Comparison of ENCODE assay signal across 7 mouse cellular contexts in genomic region chr4:120104599-120104998, GRCm38 (mm10). TPM values are rescaled to one million over a fixed set of nuclear protein-coding genes. Genes with fewer than 3 reads are reported as not detected.
DNase-seq lines count a peak whose midpoint lies in the region; ATAC-seq and TF ChIP-seq lines count a peak whose summit lies in the region.

No protein-coding gene starts in this region.

- H3K4me1 ChIP-seq in bone marrow macrophage, adult 2 months (ENCODE audit: control insufficient read depth, insufficient read depth, low read length) = peaks cover 8% of the 10 kb centered on the region
- no peaks in the 10 kb centered on the region for H3K4me1 ChIP-seq in forebrain, embryonic 14.5 days (ENCODE audit: control insufficient read depth, insufficient read depth, low read length)

- H3ac ChIP-seq in C2C12 (ENCODE audit: control insufficient read depth, insufficient read length, low read depth) = no peak overlapping the region

- H3K4me3 ChIP-seq in C2C12 (ENCODE audit: insufficient read depth, poor library complexity, severe bottlenecking) = no peak overlapping the region
- H3K4me3 ChIP-seq in bone marrow macrophage, adult 2 months (ENCODE audit: insufficient read depth, low read length) = no peak overlapping the region
- no peak overlapping the region for H3K4me3 ChIP-seq in forebrain, embryonic 14.5 days (ENCODE audit: low read depth, low read length)

- no peak overlapping the region for H3K4me2 ChIP-seq in forebrain, embryonic 14.5 days (ENCODE audit: low read length)

- TF ChIP-seq CTCF in C2C12 (IDR thresholded peaks at IDR 0.05; ENCODE audit: control insufficient read depth, insufficient read depth, insufficient read length) = peak; percentile 86
- TF ChIP-seq CTCF in bone marrow macrophage, adult 2 months (IDR thresholded peaks at IDR 0.05; ENCODE audit: low read depth, low read length) = peak; percentile 73

- H3K27me3 ChIP-seq in C2C12 (ENCODE audit: control insufficient read depth, insufficient read depth, insufficient read length) = no peaks in the 10 kb centered on the region
- H3K27me3 ChIP-seq in forebrain, embryonic 14.5 days (replicated peaks; ENCODE audit: control insufficient read depth, insufficient read depth, low read length) = no peaks in the 10 kb centered on the region

- ATAC-seq in forebrain, embryonic 14.5 days = no peak

- peak; percentile 58 for DNase-seq in 3T3-L1 (ENCODE audit: low read depth, low spot score)
- DNase-seq in forebrain, embryonic 14.5 days (ENCODE audit: low spot score) = peak; percentile 57
- peak; percentile 64 to 74 for DNase-seq in kidney, postnatal 25 days
- peak; percentile 59 for DNase-seq in lung, postnatal 25 days (ENCODE audit: low spot score)
- peak; percentile 44 to 74 for DNase-seq in spleen, adult 18-20 months

- no peak overlapping the region for H3K27ac ChIP-seq in bone marrow macrophage, adult 2 months (ENCODE audit: insufficient read depth, low read depth, low read length)
- H3K27ac ChIP-seq in forebrain, embryonic 14.5 days (ENCODE audit: low read depth, low read length) = no peak overlapping the region

- H3K79me2 ChIP-seq in C2C12 (ENCODE audit: control insufficient read depth, insufficient read depth) = no peaks in the 10 kb centered on the region

- H3K36me3 ChIP-seq in C2C12 (ENCODE audit: control insufficient read depth, insufficient read depth) = no peaks in the 10 kb centered on the region
- H3K36me3 ChIP-seq in forebrain, embryonic 14.5 days (ENCODE audit: control insufficient read depth, insufficient read depth, low read length) = no peaks in the 10 kb centered on the region

- no peaks in the 10 kb centered on the region for H3K9me3 ChIP-seq in forebrain, embryonic 14.5 days (replicated peaks; ENCODE audit: control insufficient read depth, low read length)

- TF ChIP-seq POLR2A in bone marrow macrophage, adult 2 months (IDR thresholded peaks at IDR 0.05; ENCODE audit: borderline replicate concordance, low read depth, low read length) = no peak

- no peaks in the 10 kb centered on the region for H3K79me3 ChIP-seq in C2C12 (ENCODE audit: low read depth)

- H3K9ac ChIP-seq in forebrain, embryonic 14.5 days (ENCODE audit: low read length) = no peak overlapping the region

- 47% methylated on average over 5 of the region's 5 CpGs for WGBS in forebrain, embryonic 14.5 days

TF ChIP-seq in C2C12, 6 proteins besides CTCF, POLR2A, EP300 and RAD21:
- TF ChIP-seq MYOD1 (IDR thresholded peaks at IDR 0.05; ENCODE audit: control insufficient read depth, insufficient read length, low read depth) (no peak), FOSL1 (IDR thresholded peaks at IDR 0.05; ENCODE audit: insufficient read depth, low read length, poor library complexity, severe bottlenecking) (no peak), USF1 (IDR thresholded peaks at IDR 0.05; ENCODE audit: low read depth) (no peak), MYOG (IDR thresholded peaks at IDR 0.05; ENCODE audit: control insufficient read depth, extremely low read depth, insufficient read length) (no peak), MAX (IDR thresholded peaks at IDR 0.05) (no peak), CEBPB (IDR thresholded peaks at IDR 0.05; ENCODE audit: low read depth) (no peak)

RNA-seq across cellular contexts. Expression of gene AL607142.1, which starts 39.8 kb away (rescaled TPM):
- polyA plus RNA-seq in C2C12 (2012; fragmentation: generic; extraction: Trizol) = not detected
- polyA plus RNA-seq in bone marrow macrophage, adult 2 months (2012; ENCODE audit: insufficient read depth, insufficient read length, missing spikeins) = not detected in 2 replicates
- polyA plus RNA-seq in forebrain, embryonic 14.5 days (2014; fragmentation: Nextera tagmentation; extraction: Ambion mirVana) = not detected in 2 replicates

RNA-seq across cellular contexts. Expression of gene Edn2, which starts 56.4 kb away (rescaled TPM):
- not detected for polyA plus RNA-seq in C2C12 (2012; fragmentation: generic; extraction: Trizol)
- not detected in 2 replicates for polyA plus RNA-seq in bone marrow macrophage, adult 2 months (2012; ENCODE audit: insufficient read depth, insufficient read length, missing spikeins)
- 0.20 and 0.30 TPM in 2 replicates for polyA plus RNA-seq in forebrain, embryonic 14.5 days (2014; fragmentation: Nextera tagmentation; extraction: Ambion mirVana)
